Mouse (Mus musculus): ENCODE results near the gene Ambra1.

DNA sequence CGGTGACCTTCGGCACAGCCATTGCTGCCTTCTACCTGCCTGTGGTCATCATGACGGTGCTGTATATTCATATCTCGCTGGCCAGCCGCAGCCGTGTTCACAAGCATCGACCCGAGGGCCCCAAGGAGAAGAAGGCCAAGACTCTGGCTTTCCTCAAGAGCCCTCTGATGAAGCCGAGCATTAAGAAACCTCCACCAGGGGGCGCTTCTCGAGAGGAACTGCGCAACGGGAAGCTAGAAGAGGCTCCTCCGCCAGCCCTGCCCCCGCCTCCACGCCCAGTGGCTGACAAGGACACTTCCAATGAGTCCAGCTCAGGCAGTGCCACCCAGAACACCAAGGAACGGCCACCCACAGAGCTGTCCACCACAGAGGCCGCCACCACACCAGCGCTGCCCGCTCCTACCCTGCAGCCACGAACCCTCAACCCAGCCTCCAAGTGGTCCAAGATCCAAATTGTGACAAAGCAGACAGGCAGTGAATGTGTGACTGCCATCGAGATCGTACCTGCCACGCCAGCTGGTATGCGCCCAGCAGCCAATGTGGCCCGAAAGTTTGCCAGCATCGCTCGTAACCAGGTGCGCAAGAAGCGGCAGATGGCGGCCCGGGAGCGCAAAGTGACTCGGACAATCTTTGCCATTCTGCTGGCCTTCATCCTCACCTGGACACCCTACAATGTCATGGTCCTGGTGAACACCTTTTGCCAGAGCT, 198.0 kb downstream of the Ambra1 start:
- TF ChIP-seq EP300 (IDR thresholded peaks at IDR 0.05) (no peak), CTCF (IDR thresholded peaks at IDR 0.05) (peak; percentile 79)

All from lung, postnatal 0 days (tissue).